Mouse (Mus musculus) T-helper 1 cell (primary cell): ENCODE results near the gene Hemgn.

Experiments
- in situ Hi-C: fragments of 300-600 bp; cut with MboI, MseI; formaldehyde crosslinking; loops from one replicate; pipeline ENCODE4 v1.15.1; 2025; ENCODE audit warnings: high pct_unique_total_duplicates

Gene Hemgn

DNA sequence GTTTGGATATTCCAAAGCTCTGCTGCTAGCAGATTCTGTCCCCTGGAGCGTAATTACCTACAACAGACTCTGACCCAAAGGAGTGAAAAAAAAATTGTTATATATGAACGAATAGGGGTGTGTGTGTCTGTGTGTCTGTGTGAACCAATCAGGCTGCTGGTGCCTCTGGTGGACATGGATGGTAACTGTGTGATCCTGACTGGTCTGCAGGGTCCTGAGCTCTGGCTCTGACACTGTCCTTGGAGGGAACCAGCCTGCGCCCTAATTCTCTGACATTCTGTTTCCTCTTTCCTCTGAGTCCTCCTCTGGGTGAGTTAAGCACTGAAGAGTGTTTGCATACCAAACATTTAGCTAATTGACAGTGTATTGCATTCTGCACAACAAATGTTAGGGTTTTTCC lies 4.2 kb upstream of the Hemgn start:
- in situ Hi-C loops, result no loop called here

DNA sequence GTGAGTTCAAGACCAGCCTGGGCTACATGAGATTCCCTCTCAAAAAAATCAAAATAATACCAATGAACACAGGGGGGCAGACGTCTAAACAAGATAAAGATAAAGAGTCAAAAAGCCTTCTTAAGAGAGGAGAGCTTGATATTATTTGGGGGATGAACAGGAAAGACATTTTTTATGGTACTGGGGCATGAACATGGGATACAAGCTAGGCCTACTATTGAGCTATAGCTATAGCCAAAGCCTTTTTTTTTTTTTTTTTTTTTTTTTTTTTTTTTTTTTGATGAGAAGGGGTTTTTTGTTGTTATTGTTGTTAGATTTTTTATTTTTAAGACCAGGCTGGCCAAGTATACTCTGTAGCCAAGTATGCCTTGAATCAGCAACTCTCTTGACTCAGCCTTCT lies 1.2 kb downstream of the Hemgn start:
- in situ Hi-C loops, result no loop called here

DNA sequence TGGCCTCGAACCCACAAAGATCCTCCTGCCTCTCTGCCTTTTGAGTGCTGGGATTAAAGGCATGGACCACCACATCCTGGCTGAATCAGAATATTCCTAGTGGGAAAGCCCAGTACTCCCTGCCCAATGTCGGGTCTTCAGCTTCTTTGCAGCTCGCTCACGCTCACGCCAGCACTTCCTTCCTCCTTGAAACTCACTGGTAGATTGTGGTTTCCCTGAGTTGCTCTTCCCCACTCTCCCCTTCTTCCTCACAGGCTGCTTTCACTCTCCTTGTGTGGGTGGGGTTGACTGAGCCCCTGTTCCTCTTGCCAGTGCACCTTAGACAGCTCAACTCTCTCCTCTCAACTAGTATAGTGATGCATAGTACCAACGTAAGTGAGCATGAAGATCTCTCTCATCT lies 1.8 kb downstream of the Hemgn start:
- in situ Hi-C loops, result no loop called here

DNA sequence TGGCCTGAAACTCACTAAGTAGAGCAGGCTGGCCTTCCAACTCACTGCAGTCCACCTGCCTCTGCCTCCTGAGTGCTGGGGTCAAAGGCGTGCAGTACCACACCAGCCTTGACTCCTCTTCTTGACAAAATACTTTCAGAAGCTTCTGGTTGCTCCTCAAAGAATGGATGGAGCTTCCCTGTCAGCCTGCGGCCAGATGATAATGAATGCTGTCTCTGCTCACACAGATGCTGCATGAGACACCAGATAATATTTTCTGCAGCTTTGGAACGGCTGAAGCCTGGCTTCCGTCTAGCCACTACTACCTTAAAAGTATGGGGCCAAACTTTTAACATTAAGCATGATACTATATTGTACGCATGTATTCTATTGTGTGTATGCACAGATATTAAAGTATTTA lies 2.6 kb downstream of the Hemgn start:
- in situ Hi-C loops, result no loop called here

DNA sequence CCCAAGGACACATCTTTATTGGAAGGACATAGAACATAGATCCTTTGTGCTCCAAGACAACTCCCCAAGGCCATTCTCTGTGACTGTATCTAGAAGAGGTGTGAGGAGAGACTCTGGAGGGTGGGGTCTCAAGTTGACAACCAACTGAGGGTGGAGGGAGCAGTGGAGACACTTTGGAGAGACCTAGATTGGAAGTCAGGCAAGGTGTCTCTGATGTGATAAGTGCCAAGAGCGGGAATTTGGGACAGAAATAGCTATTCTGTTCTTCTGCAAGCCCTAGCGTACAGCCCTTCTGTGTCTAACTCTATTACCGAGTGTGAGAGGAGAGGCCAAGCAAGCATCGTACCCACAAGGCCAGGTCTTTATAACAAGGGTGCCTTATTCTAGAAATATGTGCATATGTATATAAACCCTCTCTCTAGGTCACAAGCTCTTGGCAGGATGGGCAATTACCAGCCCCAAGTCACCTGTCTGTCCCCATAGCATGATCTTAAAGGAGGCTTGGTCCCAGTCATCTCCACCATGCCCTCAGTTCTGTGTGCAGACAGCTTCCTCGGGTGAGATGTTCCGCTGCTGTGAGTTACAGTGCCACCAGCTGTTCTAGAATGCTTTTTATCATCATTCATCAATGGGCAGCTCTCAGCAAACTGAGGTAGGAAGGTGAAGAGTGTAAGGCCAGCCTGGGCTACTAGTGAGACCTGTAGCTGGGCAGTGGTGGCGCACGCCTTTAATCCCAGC lies 6.2 kb downstream of the Hemgn start:
- in situ Hi-C loops, result no loop called here

GRCm38 (mm10) chr4:46404042-46404795 lies 9.1 kb downstream of the Hemgn start:
- in situ Hi-C loops, result no loop called here

DNA sequence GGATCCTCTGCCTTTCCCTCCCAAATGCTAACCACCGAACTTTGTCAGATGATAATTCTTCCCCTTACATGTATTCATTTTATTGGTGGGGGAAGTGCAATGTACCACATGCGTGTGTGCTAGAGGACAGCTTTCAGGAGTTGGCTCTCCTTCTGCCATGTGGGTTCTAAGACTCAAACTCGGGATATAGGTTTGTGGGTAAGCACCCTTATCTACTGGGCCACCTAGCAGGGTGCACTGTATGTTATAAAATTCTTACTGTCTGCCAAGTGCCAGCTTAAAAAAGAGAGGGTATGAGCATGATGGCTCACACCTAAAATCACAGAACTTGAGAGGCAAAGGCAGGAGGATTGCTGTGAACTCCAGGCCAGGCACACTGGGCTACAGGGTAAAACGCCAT lies 14.5 kb downstream of the Hemgn start:
- in situ Hi-C loops, result loop anchor here (10.0 kb wide), 1 partner anchor 46 kb away; no protein-coding TSS in a partner anchor

DNA sequence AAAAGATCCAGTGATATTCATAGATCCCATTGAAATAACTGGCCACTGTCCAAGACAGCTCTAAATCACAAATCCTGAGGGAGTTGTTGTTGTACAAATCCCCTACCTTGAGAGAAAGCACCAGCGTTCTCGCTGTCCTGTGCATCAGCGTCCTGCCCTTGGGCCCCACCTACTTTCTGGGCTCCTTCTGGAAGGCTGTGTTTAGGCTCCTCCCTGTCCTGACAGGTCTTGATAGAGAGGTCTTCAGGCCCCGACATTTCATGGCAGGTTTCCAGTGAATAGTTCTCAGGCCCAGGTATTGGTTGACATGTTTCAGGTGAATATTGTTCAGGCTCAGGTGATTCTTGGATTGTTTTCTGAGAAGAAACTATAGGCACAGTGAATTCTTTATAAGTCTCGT lies 17.6 kb downstream of the Hemgn start:
- in situ Hi-C loops, result loop anchor here (10.0 kb wide), 1 partner anchor 49 kb away; no protein-coding TSS in a partner anchor

- in situ Hi-C loops, result loop anchor here (10.0 kb wide), 1 partner anchor 50 kb away; no protein-coding TSS in a partner anchor
These were observed 18.9 kb downstream of the Hemgn start for GRCm38 (mm10) chr4:46394388-46394787.

- in situ Hi-C loops, result loop anchor here (10.0 kb wide), 1 partner anchor 54 kb away; no protein-coding TSS in a partner anchor
These were observed 22.8 kb downstream of the Hemgn start for GRCm38 (mm10) chr4:46390390-46390970.

- in situ Hi-C loops, result loop anchor here (10.0 kb wide), 1 partner anchor 55 kb away; no protein-coding TSS in a partner anchor
These were observed 23.5 kb downstream of the Hemgn start for GRCm38 (mm10) chr4:46389612-46390341.

- in situ Hi-C loops, result no loop called here
These were observed 24.2 kb downstream of the Hemgn start, which contains the start of gene Trmo for GRCm38 (mm10) chr4:46389013-46389611. Trmo (minus strand) TSS chr4:46389437.

DNA sequence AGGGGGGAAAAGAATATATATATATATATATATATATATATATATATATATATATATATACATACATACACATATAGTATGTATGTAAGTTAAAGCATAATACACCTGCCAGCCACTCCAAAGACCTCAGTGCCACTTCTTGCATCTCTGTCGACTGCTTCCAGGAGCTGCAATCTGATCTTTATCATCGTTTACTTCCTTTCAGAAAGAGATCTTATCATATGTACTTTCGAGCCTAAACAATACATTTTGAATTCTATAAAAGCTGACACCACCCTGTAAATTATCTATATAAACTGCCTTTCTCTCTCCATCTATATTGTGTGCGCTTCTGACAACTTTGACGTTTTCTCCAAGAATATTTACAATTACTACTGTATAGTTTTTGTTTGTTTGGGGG lies 24.8 kb downstream of the Hemgn start:
- in situ Hi-C loops, result no loop called here

DNA sequence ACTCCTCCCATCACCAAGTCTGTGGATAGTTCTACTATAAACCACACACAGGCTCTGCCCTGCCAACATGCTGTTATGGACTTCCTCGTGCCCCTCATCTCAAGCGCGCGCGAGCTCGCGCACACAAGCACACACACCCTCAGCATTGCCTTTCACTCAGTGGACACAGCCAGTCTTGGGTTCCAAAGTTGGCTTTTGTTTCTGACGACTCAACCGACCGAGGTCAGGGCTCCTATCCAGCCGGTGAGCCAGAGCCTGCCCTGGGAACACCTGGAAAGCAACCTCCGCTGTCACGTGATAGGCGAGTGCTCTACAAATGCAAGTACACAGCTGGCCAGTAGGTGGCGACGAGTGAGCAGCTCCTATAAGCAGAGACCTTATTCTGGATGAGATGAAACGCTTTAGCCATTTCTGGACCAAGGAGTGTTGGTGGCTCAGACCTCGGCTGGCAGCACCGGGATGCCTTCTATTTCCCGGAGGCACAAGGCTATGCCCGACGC lies 38.4 kb downstream of the Hemgn start:
- in situ Hi-C loops, result no loop called here

DNA sequence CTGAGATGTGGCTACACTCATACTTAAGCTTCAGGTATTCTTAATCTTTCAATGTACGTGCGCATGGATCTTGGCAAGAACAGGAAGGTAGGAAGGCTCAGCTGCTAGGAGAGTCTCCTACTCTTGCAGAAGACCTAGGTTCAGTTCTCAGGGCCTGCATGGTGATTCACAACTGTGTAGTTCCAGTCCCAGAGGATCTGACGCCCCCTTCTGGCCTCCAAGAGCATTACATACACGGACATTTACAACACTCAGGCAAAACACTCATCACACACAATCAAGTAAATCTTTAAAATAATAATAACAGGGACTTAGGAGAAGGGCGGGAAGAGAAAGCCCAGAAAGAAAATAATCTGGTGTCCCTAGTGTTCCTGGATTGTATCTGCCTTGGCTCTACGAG lies 38.9 kb downstream of the Hemgn start:
- in situ Hi-C loops, result no loop called here

DNA sequence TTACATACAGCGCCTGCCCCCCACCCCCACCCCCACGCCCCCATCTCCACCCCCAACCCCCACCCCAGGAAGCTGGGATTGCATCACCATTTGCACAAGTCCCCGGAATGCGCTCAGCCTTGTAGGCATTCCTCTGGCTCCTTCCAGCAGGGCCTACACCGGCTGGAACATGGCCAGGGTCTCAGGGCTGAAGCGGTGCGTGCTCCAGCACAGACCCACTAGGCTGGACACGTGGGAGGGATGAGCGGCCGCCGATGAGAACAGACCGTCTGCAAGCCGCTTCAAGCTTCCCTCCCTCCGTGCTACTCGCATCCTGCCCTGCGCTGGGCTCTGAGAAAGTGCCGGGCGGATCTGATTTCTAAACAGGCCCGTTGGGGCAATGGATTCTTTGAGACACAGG lies 42.3 kb downstream of the Hemgn start:
- in situ Hi-C loops, result no loop called here

- in situ Hi-C loops, result no loop called here
These were observed 42.9 kb downstream of the Hemgn start for GRCm38 (mm10) chr4:46370406-46370805.

- in situ Hi-C loops, result no loop called here
These were observed 44.2 kb downstream of the Hemgn start for GRCm38 (mm10) chr4:46369070-46369469.

GRCm38 (mm10) chr4:46367487-46367959 lies 45.8 kb downstream of the Hemgn start:
- in situ Hi-C loops, result no loop called here

DNA sequence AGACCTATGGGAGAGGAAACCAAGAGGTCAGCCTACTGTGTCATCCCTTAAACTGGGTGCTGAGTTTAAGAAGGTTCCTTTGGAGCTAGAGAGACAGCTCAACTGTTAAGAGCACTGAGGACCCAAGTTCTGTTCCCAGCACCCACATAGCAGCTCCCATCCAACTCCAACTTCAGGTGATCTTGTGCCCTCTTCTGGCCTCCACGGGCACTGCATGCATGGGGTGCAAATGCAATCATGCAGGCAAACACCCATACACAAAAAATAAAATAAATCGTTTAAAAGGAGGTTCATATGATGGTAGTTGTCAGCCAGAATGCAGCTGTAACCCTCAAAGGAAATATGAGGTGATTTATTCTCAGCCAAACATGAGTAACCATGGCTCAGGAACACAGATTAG lies 48.9 kb downstream of the Hemgn start:
- in situ Hi-C loops, result no loop called here

DNA sequence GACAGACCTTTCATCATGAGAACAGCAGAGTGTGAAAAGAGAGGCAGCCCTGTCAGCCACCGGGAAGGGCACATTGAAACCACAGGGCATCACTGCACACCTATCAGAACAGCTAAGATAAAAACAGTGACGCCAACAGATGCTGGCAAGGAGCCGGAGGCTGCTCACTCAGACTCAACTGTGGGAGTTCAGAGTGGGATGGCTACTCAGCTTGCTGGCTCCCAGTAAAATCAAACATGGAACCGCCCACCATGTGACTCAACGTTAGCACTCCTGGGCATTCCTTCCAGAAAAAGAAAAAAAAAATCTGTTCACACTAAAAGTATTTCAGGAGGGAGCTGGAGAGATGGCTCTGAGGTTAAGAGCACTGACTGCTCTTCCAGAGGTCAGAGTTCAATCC lies 52.0 kb downstream of the Hemgn start:
- in situ Hi-C loops, result no loop called here
